Mouse (Mus musculus) stomach, embryonic 14.5 days (tissue): Measurements from ENCODE around the gene Fntb. TPM values are rescaled to one million over a fixed set of nuclear protein-coding genes. Genes with fewer than 3 reads are reported as not detected.

ENCODE experiments used
- ATAC-seq: fragments of 200-750 bp; cut with Nextera tagmentation; 2 replicates; pipeline ENCODE4 v1.8.0; 2017; ENCODE audit warnings: low read depth, moderate TSS enrichment; ENCODE audit not compliant: insufficient number of reproducible peaks, insufficient read depth, low FRiP score
- H3K27ac ChIP-seq: fragments of 300-500 bp; sonication (generic); 2 replicates; pipeline ENCODE4 v1.5.1; 2014; ENCODE audit warnings: mild to moderate bottlenecking, low read length, moderate library complexity, mixed read lengths
- H3K27me3 ChIP-seq: fragments of 300-500 bp; sonication (generic); 2 replicates; pipeline ENCODE4 v1.6.1; 2014; ENCODE audit warnings: low read length, control low read depth, mixed read lengths; ENCODE audit not compliant: control insufficient read depth, insufficient read depth
- H3K36me3 ChIP-seq: fragments of 300-500 bp; sonication (generic); 2 replicates; pipeline ENCODE4 v1.6.1; 2014; ENCODE audit warnings: mild to moderate bottlenecking, control low read depth, low read length, moderate library complexity, mixed read lengths; ENCODE audit not compliant: control insufficient read depth, insufficient read depth
- H3K4me1 ChIP-seq: fragments of 300-500 bp; sonication (generic); 2 replicates; pipeline ENCODE4 v1.6.1; 2014; ENCODE audit warnings: low read length, control low read depth, mixed read lengths; ENCODE audit not compliant: control insufficient read depth, insufficient read depth
- H3K4me2 ChIP-seq: fragments of 300-500 bp; sonication (generic); replicated peaks from 2 replicates; pipeline ENCODE4 v1.6.1; 2014; ENCODE audit warnings: low read depth, low read length, control low read depth
- H3K4me3 ChIP-seq: fragments of 300-500 bp; sonication (generic); 2 replicates; pipeline ENCODE4 v1.5.1; 2014; ENCODE audit warnings: low read depth, low read length, control low read depth
- H3K9ac ChIP-seq: fragments of 300-500 bp; sonication (generic); replicated peaks from 2 replicates; pipeline ENCODE4 v1.6.1; 2014; ENCODE audit warnings: low read depth, mild to moderate bottlenecking, control low read depth, low read length, moderate library complexity, mixed read lengths
- H3K9me3 ChIP-seq: fragments of 300-500 bp; sonication (generic); 2 replicates; pipeline ENCODE4 v1.6.1; 2016; ENCODE audit warnings: low read depth, low read length, control low read depth; ENCODE audit not compliant: control insufficient read depth
- WGBS: fragments of 180-500 bp; shearing (Covaris S2); extraction: QIAGEN DNeasy Blood & Tissue Kit; methylation state at CpG from one replicate; pipeline ENCODE4 v1.1.7; 2014; 5-methylcytosine and 5-hydroxymethylcytosine counted together
- polyA plus RNA-seq: library from polyadenylated mRNA; unstranded; fragments of >200 nt; fragmentation: Nextera tagmentation; extraction: Ambion mirVana; gene quantifications from 2 replicates; pipeline ENCODE4 v1.2.1, GENCODE M21; 2014

Fntb gene
- polyA plus RNA-seq, 1 experiment from 2014 or later: 44.8 TPM

GRCm38 (mm10) chr12:76943466-76943865 lies 178.1 kb downstream of the Fntb start:
- Histone ChIP-seq H3K4me2 (no peak overlapping the region), H3K27ac (no peak overlapping the region), H3K36me3 (peaks cover 67% of the 10 kb centered on the region), H3K4me3 (no peak overlapping the region), H3K9me3 (no peaks in the 10 kb centered on the region), H3K27me3 (no peaks in the 10 kb centered on the region), H3K9ac (no peak overlapping the region), H3K4me1 (no peaks in the 10 kb centered on the region)
- WGBS: 89% methylated on average over 6 of the region's 6 CpGs
- no peak for ATAC-seq

GRCm38 (mm10) chr12:76947487-76947886 lies 182.1 kb downstream of the Fntb start:
- Histone ChIP-seq H3K4me1 (no peaks in the 10 kb centered on the region), H3K9me3 (no peaks in the 10 kb centered on the region), H3K36me3 (peaks cover 64% of the 10 kb centered on the region), H3K9ac (no peak overlapping the region), H3K27ac (no peak overlapping the region), H3K27me3 (no peaks in the 10 kb centered on the region), H3K4me3 (no peak overlapping the region), H3K4me2 (no peak overlapping the region)
- ATAC-seq: no peak
- 96% methylated on average over 3 of the region's 3 CpGs for WGBS

GRCm38 (mm10) chr12:76948185-76948584 lies 182.8 kb downstream of the Fntb start:
- no peak overlapping the region for H3K4me3 ChIP-seq
- no peaks in the 10 kb centered on the region for H3K27me3 ChIP-seq
- no peak overlapping the region for H3K27ac ChIP-seq
- ATAC-seq: no peak
- H3K9me3 ChIP-seq: no peaks in the 10 kb centered on the region
- no peak overlapping the region for H3K9ac ChIP-seq
- H3K4me1 ChIP-seq: no peaks in the 10 kb centered on the region
- H3K36me3 ChIP-seq: peaks cover 66% of the 10 kb centered on the region
- 83% methylated on average over 2 of the region's 2 CpGs for WGBS
- no peak overlapping the region for H3K4me2 ChIP-seq

- no peak overlapping the region for H3K9ac ChIP-seq
- no peaks in the 10 kb centered on the region for H3K4me1 ChIP-seq
- H3K4me2 ChIP-seq: no peak overlapping the region
- no peaks in the 10 kb centered on the region for H3K9me3 ChIP-seq
- peaks cover 65% of the 10 kb centered on the region for H3K36me3 ChIP-seq
- no peak for ATAC-seq
- H3K27ac ChIP-seq: no peak overlapping the region
- WGBS: 71% methylated on average over 3 of the region's 3 CpGs
- no peak overlapping the region for H3K4me3 ChIP-seq
- no peaks in the 10 kb centered on the region for H3K27me3 ChIP-seq
Measured at GRCm38 (mm10) chr12:76948781-76949180, 183.4 kb downstream of the Fntb start.

- Histone ChIP-seq H3K9ac (no peak overlapping the region), H3K36me3 (peaks cover 56% of the 10 kb centered on the region), H3K4me2 (no peak overlapping the region), H3K4me1 (no peaks in the 10 kb centered on the region), H3K27ac (no peak overlapping the region), H3K4me3 (no peak overlapping the region), H3K27me3 (no peaks in the 10 kb centered on the region), H3K9me3 (no peaks in the 10 kb centered on the region)
- no peak for ATAC-seq
- WGBS: 89% methylated on average over 5 of the region's 5 CpGs
Measured at GRCm38 (mm10) chr12:76950330-76950729, 184.9 kb downstream of the Fntb start.

GRCm38 (mm10) chr12:76953750-76954363 lies 188.5 kb downstream of the Fntb start:
- WGBS: 54% methylated on average over 2 of the region's 2 CpGs
- Histone ChIP-seq H3K27ac (no peak overlapping the region), H3K4me1 (no peaks in the 10 kb centered on the region), H3K4me2 (no peak overlapping the region), H3K9me3 (no peaks in the 10 kb centered on the region), H3K9ac (no peak overlapping the region), H3K36me3 (peaks cover 36% of the 10 kb centered on the region; the same call in 1 of the 2 replicates), H3K4me3 (no peak overlapping the region), H3K27me3 (no peaks in the 10 kb centered on the region)
- no peak for ATAC-seq

GRCm38 (mm10) chr12:76954698-76955423 lies 189.5 kb downstream of the Fntb start:
- Histone ChIP-seq H3K9me3 (no peaks in the 10 kb centered on the region), H3K9ac (no peak overlapping the region), H3K4me2 (no peak overlapping the region), H3K4me3 (no peak overlapping the region), H3K36me3 (peaks cover 37% of the 10 kb centered on the region; the same call in 1 of the 2 replicates), H3K27me3 (no peaks in the 10 kb centered on the region), H3K27ac (peak overlapping the region; percentile 45; the same call in 1 of the 2 replicates), H3K4me1 (no peaks in the 10 kb centered on the region)
- WGBS: 64% methylated on average over 10 of the region's 10 CpGs
- ATAC-seq: no peak

GRCm38 (mm10) chr12:76957688-76958087 lies 192.3 kb downstream of the Fntb start:
- Histone ChIP-seq H3K27me3 (no peaks in the 10 kb centered on the region), H3K4me1 (peaks cover 3% of the 10 kb centered on the region; the same call in 1 of the 2 replicates), H3K36me3 (peaks cover 20% of the 10 kb centered on the region; the same call in 1 of the 2 replicates), H3K4me3 (no peak overlapping the region), H3K4me2 (no peak overlapping the region), H3K9ac (no peak overlapping the region), H3K27ac (no peak overlapping the region), H3K9me3 (no peaks in the 10 kb centered on the region)
- no peak for ATAC-seq
- WGBS: 80% methylated on average over 5 of the region's 5 CpGs
